Mouse (Mus musculus): ENCODE measurements at regions not wholly inside any gene's neighbourhood (a gene's known extent, or its start where the extent isn't known, plus 50 kb on each side); places are given as distances from the start of the nearest gene placed in this dataset.

DNA sequence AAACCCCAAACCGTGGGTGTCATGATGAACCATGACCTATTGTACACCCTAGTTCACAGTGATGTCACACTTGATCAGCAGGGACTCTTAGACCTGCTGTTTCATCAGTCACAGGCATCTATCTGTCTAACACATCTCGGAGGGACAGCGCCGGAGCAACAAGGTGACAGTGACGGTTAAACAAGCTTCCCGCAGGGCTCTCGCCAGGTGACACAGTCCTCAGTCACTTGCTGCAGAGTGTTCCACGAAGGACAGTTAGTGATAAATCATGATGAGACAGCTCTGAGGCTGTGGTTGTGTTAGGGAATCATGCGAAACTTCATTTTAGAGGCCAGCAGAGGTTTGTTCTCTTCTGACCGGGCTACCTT, 82.4 kb upstream of the Tsc22d1 start:
- H3K27me3 ChIP-seq (ENCODE audit: control insufficient read depth, insufficient read depth, low read length) = no peaks in the 10 kb centered on the region
- H3K4me1 ChIP-seq (ENCODE audit: control insufficient read depth, insufficient read depth, low read length) = no peaks in the 10 kb centered on the region
- no peak overlapping the region for H3K4me2 ChIP-seq (ENCODE audit: low read depth, low read length)
- H3K36me3 ChIP-seq (ENCODE audit: control insufficient read depth, insufficient read depth, low read length) = no peaks in the 10 kb centered on the region
- no peak for ATAC-seq (ENCODE audit: insufficient read depth, low FRiP score)
- no peak overlapping the region for H3K27ac ChIP-seq (ENCODE audit: low read length)
- no peak overlapping the region for H3K9ac ChIP-seq (ENCODE audit: low read length)
- 59% methylated on average over 10 of the region's 10 CpGs for WGBS
- H3K9me3 ChIP-seq (replicated peaks; ENCODE audit: control insufficient read depth, low read length) = no peaks in the 10 kb centered on the region
- H3K4me3 ChIP-seq (replicated peaks; ENCODE audit: low read length) = no peak overlapping the region

DNA sequence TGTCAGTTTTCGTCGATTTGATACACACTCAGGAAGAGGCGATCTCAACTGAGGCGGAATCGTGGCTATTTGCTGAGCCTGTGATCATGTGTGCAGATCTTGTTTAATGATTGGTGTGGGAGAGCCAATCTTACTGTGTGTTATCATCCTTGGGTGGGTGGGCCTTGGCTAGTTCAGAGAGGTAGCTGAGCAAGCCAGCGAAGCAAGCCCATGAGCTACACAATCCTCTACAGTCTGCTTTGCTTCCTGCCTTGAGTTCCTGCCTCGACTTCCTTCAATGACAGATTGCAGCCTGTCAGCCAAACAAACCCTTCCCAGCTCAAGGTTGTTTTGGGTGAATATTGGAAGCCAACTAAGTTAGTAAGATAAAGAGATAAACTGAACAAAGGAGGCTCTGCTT, 74.0 kb upstream of the Tsc22d1 start:
- H3K36me3 ChIP-seq (ENCODE audit: control insufficient read depth, insufficient read depth, low read length) = no peaks in the 10 kb centered on the region
- H3K27ac ChIP-seq (ENCODE audit: low read length) = no peak overlapping the region
- no peaks in the 10 kb centered on the region for H3K27me3 ChIP-seq (ENCODE audit: control insufficient read depth, insufficient read depth, low read length)
- no peaks in the 10 kb centered on the region for H3K9me3 ChIP-seq (replicated peaks; ENCODE audit: control insufficient read depth, low read length)
- H3K9ac ChIP-seq (ENCODE audit: low read length) = no peak overlapping the region
- no peaks in the 10 kb centered on the region for H3K4me1 ChIP-seq (ENCODE audit: control insufficient read depth, insufficient read depth, low read length)
- 84% methylated on average over 7 of the region's 7 CpGs for WGBS
- H3K4me2 ChIP-seq (ENCODE audit: low read depth, low read length) = no peak overlapping the region
- H3K4me3 ChIP-seq (replicated peaks; ENCODE audit: low read length) = no peak overlapping the region
- no peak for ATAC-seq (ENCODE audit: insufficient read depth, low FRiP score)

- no peak overlapping the region for H3K9ac ChIP-seq (ENCODE audit: low read length)
- H3K36me3 ChIP-seq (ENCODE audit: control insufficient read depth, insufficient read depth, low read length) = no peaks in the 10 kb centered on the region
- no peak for ATAC-seq (ENCODE audit: insufficient read depth, low FRiP score)
- no peaks in the 10 kb centered on the region for H3K27me3 ChIP-seq (ENCODE audit: control insufficient read depth, insufficient read depth, low read length)
- H3K4me3 ChIP-seq (replicated peaks; ENCODE audit: low read length) = no peak overlapping the region
- no peaks in the 10 kb centered on the region for H3K9me3 ChIP-seq (replicated peaks; ENCODE audit: control insufficient read depth, low read length)
- WGBS = 82% methylated on average over 10 of the region's 10 CpGs
- no peaks in the 10 kb centered on the region for H3K4me1 ChIP-seq (ENCODE audit: control insufficient read depth, insufficient read depth, low read length)
- no peak overlapping the region for H3K4me2 ChIP-seq (ENCODE audit: low read depth, low read length)
- no peak overlapping the region for H3K27ac ChIP-seq (ENCODE audit: low read length)
Observed at GRCm38 (mm10) chr14:76341226-76341625, 73.5 kb upstream of the Tsc22d1 start.

DNA sequence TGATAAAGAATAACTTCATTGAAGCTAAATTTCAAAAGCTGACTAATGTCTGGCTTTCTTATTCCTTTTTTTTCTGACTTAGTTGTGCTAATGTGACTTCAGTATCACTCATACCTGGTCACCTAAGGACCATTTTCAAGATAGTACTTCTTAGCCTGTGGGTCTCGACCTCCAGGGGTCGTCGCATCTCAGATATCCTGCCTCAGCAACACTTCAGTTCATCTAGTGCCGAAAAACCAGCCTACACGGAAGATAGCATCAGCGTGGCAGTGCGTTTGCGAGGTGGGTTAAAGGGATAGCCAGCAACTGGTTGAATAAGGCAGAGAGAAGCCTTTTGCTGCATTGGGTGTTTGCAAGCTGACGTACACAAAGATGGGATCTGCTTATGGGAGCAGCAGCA, 62.9 kb upstream of the Tsc22d1 start:
- no peaks in the 10 kb centered on the region for H3K36me3 ChIP-seq (ENCODE audit: control insufficient read depth, insufficient read depth, low read length)
- H3K4me1 ChIP-seq (ENCODE audit: control insufficient read depth, insufficient read depth, low read length) = no peaks in the 10 kb centered on the region
- H3K27ac ChIP-seq (ENCODE audit: low read length) = no peak overlapping the region
- no peaks in the 10 kb centered on the region for H3K27me3 ChIP-seq (ENCODE audit: control insufficient read depth, insufficient read depth, low read length)
- no peak overlapping the region for H3K4me3 ChIP-seq (replicated peaks; ENCODE audit: low read length)
- no peaks in the 10 kb centered on the region for H3K9me3 ChIP-seq (replicated peaks; ENCODE audit: control insufficient read depth, low read length)
- H3K4me2 ChIP-seq (ENCODE audit: low read depth, low read length) = no peak overlapping the region
- H3K9ac ChIP-seq (ENCODE audit: low read length) = no peak overlapping the region
- ATAC-seq (ENCODE audit: insufficient read depth, low FRiP score) = no peak
- 59% methylated on average over 9 of the region's 9 CpGs for WGBS

DNA sequence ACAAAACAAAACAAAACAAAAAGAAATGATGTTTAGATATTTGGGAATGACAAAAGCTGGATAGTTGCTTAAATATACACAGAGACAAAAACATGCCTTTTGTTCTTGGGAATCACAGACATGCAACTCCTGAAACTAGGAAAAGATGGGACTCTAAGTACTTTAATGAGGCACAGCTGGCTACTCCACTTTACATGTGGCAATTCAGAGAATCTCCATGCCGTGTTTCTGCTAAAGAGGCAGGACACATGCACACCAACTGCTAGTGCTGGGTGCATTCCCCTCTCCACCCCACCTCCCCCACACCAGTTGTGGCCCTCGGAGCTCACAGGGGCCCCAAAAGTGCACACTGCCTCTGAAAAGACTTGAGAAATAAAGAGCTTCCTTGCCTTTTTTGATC, 58.6 kb upstream of the Tsc22d1 start:
- no peak overlapping the region for H3K27ac ChIP-seq (ENCODE audit: low read length)
- 69% methylated on average over 2 of the region's 2 CpGs for WGBS
- ATAC-seq (ENCODE audit: insufficient read depth, low FRiP score) = no peak

GRCm38 (mm10) chr14:76359837-76360410, 54.8 kb upstream of the Tsc22d1 start:
- ATAC-seq (ENCODE audit: insufficient read depth, low FRiP score) = no peak
- Histone ChIP-seq H3K9ac (ENCODE audit: low read length) (no peak overlapping the region), H3K4me1 (ENCODE audit: control insufficient read depth, insufficient read depth, low read length) (no peaks in the 10 kb centered on the region), H3K27ac (ENCODE audit: low read length) (no peak overlapping the region), H3K4me2 (ENCODE audit: low read depth, low read length) (no peak overlapping the region), H3K9me3 (replicated peaks; ENCODE audit: control insufficient read depth, low read length) (no peaks in the 10 kb centered on the region), H3K27me3 (ENCODE audit: control insufficient read depth, insufficient read depth, low read length) (no peaks in the 10 kb centered on the region), H3K4me3 (replicated peaks; ENCODE audit: low read length) (no peak overlapping the region), H3K36me3 (ENCODE audit: control insufficient read depth, insufficient read depth, low read length) (no peaks in the 10 kb centered on the region)
- 66% methylated on average over 11 of the region's 11 CpGs for WGBS

More for the DNA sequence above, 58.6 kb upstream of the Tsc22d1 start:
- H3K9ac ChIP-seq (ENCODE audit: low read length) = no peak overlapping the region
- H3K4me2 ChIP-seq (ENCODE audit: low read depth, low read length) = no peak overlapping the region
- H3K36me3 ChIP-seq (ENCODE audit: control insufficient read depth, insufficient read depth, low read length) = no peaks in the 10 kb centered on the region
- no peaks in the 10 kb centered on the region for H3K9me3 ChIP-seq (replicated peaks; ENCODE audit: control insufficient read depth, low read length)
- no peaks in the 10 kb centered on the region for H3K4me1 ChIP-seq (ENCODE audit: control insufficient read depth, insufficient read depth, low read length)
- no peaks in the 10 kb centered on the region for H3K27me3 ChIP-seq (ENCODE audit: control insufficient read depth, insufficient read depth, low read length)
- H3K4me3 ChIP-seq (replicated peaks; ENCODE audit: low read length) = no peak overlapping the region

- H3K4me3 ChIP-seq (replicated peaks; ENCODE audit: low read length) = no peak overlapping the region
- H3K9me3 ChIP-seq (replicated peaks; ENCODE audit: control insufficient read depth, low read length) = no peaks in the 10 kb centered on the region
- no peak overlapping the region for H3K4me2 ChIP-seq (ENCODE audit: low read depth, low read length)
- 86% methylated on average over 4 of the region's 4 CpGs for WGBS
- no peak overlapping the region for H3K9ac ChIP-seq (ENCODE audit: low read length)
- H3K4me1 ChIP-seq (ENCODE audit: control insufficient read depth, insufficient read depth, low read length) = no peaks in the 10 kb centered on the region
- H3K27me3 ChIP-seq (ENCODE audit: control insufficient read depth, insufficient read depth, low read length) = no peaks in the 10 kb centered on the region
- no peaks in the 10 kb centered on the region for H3K36me3 ChIP-seq (ENCODE audit: control insufficient read depth, insufficient read depth, low read length)
- no peak for ATAC-seq (ENCODE audit: insufficient read depth, low FRiP score)
- no peak overlapping the region for H3K27ac ChIP-seq (ENCODE audit: low read length)
Observed at GRCm38 (mm10) chr14:76364034-76364433, 50.7 kb upstream of the Tsc22d1 start.

Data from stomach, embryonic 16.5 days (tissue).